Mouse (Mus musculus): ENCODE measurements around the gene Sez6l.

The Sez6l gene

DNA sequence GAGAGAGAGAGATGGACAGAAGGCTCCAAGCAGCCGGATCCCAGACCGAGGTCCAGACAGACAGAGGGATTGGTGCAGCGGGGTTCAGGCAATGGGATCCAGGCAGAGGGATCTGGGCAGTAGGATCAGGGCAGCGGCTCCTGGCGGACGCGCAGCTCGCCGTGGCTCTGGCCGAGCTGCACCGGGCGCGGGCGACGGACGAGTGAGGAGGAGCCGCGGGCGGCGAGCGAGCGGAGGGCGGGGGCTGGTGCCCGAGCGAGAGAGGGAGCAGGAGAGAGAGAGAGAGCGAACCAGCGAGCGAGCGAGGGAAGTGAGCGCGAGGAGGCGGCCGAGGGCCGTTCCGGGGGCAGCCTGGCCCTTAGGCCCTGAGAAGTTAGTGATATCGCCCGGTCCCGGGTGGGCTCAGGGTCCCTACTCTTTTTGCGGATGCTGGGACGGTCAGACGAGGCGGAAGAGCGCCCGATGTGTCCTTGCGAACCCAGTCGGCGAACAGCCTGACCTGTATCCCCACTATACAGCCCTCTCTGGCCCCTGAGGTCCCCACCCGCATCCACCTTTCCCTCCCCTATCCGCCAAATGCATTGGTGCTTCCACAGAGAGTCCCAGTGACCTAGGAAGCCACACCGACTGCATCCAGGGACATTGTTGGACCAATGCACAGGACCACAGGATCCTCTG lies at the start of gene Sez6l:
Gene Sez6l, minus strand, starts transcription at position 193 of the 678 bp plus-strand sequence.
- DNase-seq (ENCODE audit: low spot score in 2 of 2), result no peak

DNA sequence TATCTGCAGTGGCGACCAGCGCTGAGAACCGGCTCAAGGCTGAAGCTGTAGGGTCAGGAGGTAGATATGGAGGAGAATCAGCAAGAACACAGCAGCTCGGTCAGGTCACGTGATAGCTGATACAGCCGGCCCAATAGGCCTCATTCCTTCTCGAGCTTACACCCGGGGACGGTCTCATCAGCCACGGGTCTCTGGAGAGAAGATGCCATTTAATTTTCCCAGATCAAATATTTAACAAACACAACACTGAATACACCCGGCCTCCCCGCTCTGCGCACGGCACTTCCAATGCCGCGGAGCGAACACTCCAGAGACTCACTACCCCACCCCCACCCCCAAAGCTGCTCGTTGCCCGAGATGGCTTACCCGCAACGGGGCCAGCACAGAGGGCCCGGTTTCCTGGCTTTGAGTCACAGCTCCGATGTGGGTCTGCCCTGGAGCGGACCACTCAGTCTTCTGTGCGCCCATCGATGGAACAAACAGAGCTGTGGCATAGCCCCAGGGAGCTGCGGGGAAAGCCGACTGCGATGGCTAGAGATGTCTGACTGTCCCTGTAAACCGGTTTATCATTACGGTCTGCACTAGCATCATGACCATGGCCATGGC lies 48.7 kb upstream of the Sez6l start:
- no peak for DNase-seq (ENCODE audit: low spot score in 2 of 2)

GRCm38 (mm10) chr5:112622946-112623345 lies 46.0 kb upstream of the Sez6l start:
- no peak for DNase-seq (ENCODE audit: low spot score in 2 of 2)

GRCm38 (mm10) chr5:112620256-112620655 lies 43.3 kb upstream of the Sez6l start:
- DNase-seq (ENCODE audit: low spot score in 2 of 2), result no peak

DNA sequence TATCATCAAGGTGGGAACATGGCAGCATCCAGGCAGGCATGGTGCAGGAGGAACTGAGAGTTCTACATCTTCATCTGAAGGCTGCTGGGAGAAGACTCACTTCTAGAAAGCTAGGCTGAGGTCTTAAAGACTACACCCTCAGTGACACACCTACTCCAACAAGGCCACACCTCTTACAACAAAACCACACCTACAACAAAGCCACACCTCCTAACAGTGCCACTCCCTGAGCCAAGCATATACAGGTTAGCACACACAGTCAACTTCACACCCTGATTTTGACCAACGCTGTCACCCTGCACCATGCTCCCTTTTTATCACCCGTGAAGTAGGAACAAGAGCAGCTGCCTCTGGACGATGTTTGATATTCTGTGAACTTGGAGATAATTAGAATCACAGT lies 42.4 kb upstream of the Sez6l start:
- no peak for DNase-seq (ENCODE audit: low spot score in 2 of 2)

DNA sequence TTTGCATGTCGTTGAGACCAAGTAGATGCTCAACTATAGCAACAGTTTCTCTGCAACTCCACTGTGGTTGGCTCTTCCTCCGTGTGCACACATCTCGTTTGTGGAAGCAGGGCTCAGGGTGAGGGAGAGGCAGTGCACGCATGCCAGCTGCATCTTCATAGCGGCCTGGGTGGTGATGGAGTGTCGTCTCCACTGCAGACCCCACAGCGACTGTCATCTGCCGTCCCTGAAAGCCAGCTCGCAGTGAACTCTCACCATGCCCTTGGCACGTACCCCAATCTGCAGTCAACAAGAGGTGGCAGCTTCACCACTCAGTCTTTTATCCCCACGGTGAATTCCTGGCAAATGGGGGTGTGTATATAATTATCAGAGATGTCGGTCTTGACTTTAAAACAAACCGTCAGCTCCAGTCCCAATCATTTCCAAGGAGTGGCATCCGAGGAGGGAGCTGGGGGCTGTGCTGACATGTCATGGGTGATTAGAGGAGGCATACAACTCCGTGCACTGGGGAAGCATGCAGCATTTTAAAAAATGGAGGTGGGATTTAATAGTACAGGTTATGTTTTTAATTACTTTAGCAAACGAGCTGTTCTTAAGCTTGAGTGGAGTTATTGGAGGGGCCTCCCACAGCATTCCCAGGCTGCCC lies 40.7 kb upstream of the Sez6l start:
- no peak for DNase-seq (ENCODE audit: low spot score in 2 of 2)

- DNase-seq (ENCODE audit: low spot score in 2 of 2), result no peak
Measured at GRCm38 (mm10) chr5:112615946-112616617, 39.1 kb upstream of the Sez6l start.

- no peak for DNase-seq (ENCODE audit: low spot score in 2 of 2)
Measured at GRCm38 (mm10) chr5:112607867-112608516, 31.0 kb upstream of the Sez6l start.

- DNase-seq (ENCODE audit: low spot score in 2 of 2), result no peak
Measured at GRCm38 (mm10) chr5:112607119-112607518, 30.1 kb upstream of the Sez6l start.

GRCm38 (mm10) chr5:112605371-112605770 lies 28.4 kb upstream of the Sez6l start:
- DNase-seq (ENCODE audit: low spot score in 2 of 2), result no peak

DNA sequence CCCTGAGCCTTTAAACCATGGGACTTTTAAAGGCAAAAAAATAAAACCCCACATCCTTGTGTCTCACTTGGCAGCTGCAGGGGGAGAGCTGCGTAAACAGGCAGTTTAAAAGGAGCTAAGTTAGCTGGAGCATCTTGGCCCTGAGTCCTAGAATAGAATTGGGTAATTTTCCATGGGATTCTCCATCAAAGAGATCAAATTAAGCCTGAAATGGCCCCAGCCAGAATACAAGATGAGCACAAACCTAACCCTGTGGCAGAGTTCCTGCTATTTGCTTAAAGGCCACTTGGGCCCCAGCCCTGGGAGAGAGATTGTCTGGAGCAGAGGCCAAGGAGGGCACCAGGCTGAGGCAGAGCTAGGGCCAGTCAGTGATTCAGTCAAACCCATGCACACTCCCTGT lies 27.3 kb upstream of the Sez6l start:
- no peak for DNase-seq (ENCODE audit: low spot score in 2 of 2)

- no peak for DNase-seq (ENCODE audit: low spot score in 2 of 2)
Measured at GRCm38 (mm10) chr5:112603594-112603993, 26.6 kb upstream of the Sez6l start.

DNA sequence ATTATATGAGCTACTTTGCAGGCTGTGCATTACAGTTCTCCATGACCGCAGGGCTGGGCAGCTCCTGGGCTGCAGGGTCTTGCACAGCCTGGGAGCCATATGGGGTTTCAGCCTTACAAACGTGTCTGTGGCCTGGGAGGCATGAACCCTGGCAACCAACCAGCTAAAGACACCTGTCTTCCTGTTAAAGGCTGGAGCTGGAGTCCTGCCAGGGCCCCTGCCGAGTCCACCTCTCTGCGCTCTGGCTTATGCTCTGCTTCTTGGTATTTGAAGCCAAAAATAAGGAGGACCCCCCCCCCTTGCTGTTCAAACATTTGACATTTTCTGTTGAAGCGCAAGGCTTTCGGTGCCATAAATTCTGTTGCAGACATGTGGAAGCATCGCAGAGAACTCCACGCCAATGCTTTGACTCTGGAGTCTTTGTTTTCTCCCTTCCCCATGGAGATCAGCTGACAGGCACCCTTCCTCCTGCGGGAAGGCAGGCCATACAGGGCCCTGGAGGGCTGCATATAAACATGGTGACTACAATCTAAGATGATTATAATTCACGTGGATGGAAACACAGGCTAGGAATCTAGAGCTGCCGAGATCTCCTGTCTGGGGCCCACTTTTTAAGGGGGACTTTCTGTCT lies 23.4 kb upstream of the Sez6l start:
- DNase-seq (ENCODE audit: low spot score in 2 of 2), result no peak

DNA sequence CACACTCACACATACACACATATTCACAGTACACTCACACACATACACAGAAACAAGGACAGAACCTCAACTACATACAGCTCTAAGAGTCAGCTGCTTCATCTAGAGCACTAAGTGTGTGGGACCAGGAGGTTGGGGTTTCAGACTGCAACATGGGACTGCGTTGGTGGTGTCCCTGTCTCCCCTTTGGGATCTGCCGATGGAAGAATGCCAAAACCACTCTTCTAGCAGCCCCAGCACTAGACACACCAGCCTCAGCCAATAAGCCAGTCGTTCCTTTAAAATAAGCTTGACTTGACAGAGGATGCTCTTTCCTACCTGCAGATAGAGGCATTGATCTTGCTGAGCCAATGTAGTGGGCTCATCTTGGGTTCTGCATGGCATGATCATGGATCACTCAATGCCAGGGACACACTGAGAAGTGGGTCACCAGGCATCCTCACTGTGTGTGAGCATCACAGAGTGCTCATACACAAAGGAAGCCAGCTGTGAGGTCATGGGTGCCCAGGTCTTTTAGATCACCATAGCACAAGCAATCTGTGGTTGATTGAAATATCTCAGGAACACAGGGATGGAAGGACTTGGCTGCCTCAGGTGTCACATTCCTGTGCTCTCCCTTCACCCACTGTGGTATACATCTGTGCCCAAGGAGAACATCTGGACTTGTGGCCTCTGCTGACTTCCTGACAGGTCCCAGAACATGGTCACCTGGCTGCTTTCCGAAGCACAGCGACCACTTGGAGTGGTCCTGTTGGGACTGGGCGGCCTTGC lies 22.7 kb upstream of the Sez6l start:
- no peak for DNase-seq (ENCODE audit: low spot score in 2 of 2)

- DNase-seq (ENCODE audit: low spot score in 2 of 2), result no peak
Measured at GRCm38 (mm10) chr5:112597876-112598275, 20.9 kb upstream of the Sez6l start.

DNA sequence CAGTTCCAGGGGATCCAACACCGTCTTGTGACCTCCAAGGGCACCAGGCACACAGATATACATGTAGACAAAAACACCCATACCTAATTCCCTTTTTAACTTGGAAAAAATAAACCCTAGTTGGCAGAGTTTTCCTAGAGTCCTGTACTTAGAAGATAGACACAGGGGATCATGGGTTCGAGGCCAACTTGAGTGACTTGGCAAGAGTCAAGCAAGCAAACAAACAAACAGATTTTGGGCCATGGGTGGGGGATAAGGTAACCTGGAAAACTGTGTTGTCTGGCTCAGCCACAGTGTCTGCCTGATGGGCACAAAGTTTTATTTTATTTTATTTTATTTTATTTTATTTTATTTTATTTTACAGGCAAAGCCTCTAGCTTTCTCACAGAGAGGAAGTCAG lies 20.3 kb upstream of the Sez6l start:
- no peak for DNase-seq (ENCODE audit: low spot score in 2 of 2)

- DNase-seq (ENCODE audit: low spot score in 2 of 2), result no peak
Measured at GRCm38 (mm10) chr5:112596729-112597128, 19.7 kb upstream of the Sez6l start.

- no peak for DNase-seq (ENCODE audit: low spot score in 2 of 2)
Measured at GRCm38 (mm10) chr5:112595701-112596632, 19.0 kb upstream of the Sez6l start.

GRCm38 (mm10) chr5:112591706-112592105 lies 14.7 kb upstream of the Sez6l start:
- no peak for DNase-seq (ENCODE audit: low spot score in 2 of 2)

GRCm38 (mm10) chr5:112586071-112586470 lies 9.1 kb upstream of the Sez6l start:
- no peak for DNase-seq (ENCODE audit: low spot score in 2 of 2)

Measured in spleen, postnatal 14 days (tissue).